Mouse (Mus musculus): Measurements from ENCODE around the gene Fat3.

DNA sequence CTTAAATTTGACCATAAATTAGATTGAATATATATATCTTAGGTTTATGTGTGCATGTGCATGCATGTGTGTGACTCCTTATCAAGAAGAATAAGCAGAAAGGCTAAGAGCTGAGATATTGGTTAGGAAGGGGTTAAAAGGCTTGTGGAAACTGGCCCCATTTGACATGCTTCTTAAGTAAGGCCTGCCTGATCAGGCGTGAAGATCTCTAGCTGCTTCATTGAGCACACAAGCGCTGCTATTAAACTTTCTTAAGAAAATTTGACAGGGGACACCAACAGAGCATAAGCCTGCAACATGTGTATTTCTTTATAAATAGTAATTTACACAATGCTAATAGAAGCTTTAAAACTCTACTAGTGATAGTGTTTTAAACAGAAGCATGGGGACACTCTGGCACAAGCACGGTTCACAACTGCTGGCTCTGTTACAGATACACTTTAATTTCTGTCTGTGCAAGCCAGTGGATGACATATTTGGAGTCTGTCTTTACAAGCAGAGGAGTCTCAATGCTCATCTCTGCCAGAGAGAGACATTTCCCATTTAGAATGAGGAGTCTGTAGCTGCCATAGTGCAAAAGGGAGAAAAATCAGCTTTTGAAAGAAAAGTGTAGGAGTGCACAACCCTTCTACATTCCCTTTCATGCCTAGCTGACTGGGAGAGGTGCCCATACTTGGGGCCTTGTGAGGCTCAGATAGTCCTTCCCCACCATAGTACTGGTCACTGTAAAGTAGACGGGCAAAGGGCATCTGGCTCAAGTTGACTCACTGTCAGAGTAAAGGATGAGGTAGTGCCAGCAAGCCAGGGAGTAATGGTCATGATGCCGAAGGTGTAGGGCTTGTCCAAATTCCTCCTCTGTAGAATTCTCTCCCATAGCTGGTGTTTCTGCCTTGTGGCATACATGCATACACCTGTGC is 408.8 kb downstream of the Fat3 start:
- TF ChIP-seq CTCF (IDR thresholded peaks at IDR 0.05; ENCODE audit: borderline replicate concordance, extremely low read depth, insufficient read depth, insufficient read length) = no peak
- no peak for TF ChIP-seq POLR2A (IDR thresholded peaks at IDR 0.05; ENCODE audit: borderline replicate concordance, extremely low read depth, insufficient read depth, insufficient read length, poor library complexity, severe bottlenecking)

Measured in brain, embryonic 14.5 days (tissue).